Mouse (Mus musculus) layer of hippocampus, postnatal 10 days (tissue): ENCODE measurements around the gene Pla2r1. TPM values are rescaled to one million over a fixed set of nuclear protein-coding genes. Genes with fewer than 3 reads are reported as not detected.

ENCODE experiments used
- DNase-seq, 2 experiments: peaks; one replicate each; pipeline ENCODE4 v3.0.0; 2021; ENCODE audit warnings: low spot score in 2 of 2
- total RNA-seq, 2 experiments: library from RNA; stranded (reverse); gene quantifications; 2 replicates each; pipeline ENCODE4 v1.2.3; 2021

Gene Pla2r1
- total RNA-seq, 2 experiments from 2014 or later = 0.31 to 0.69 TPM

DNA sequence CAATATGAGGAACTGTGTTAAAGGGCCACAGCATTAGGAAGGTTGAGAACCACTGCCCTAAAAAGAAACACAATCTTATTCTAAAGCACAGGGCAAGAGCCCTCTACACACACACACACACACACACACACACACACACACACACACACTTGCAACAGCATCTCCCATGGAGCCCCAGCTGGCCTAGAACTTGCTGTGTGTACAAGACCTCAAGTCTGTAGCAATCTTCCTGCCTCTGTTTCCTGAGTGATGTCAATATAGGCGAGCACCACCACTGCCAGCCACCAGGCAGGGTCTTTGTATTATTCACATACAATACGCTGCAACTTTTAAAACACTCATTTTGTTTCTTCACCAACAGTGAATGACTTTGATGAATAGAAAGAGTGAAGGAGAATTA is 145.7 kb downstream of the Pla2r1 start:
- DNase-seq = no peak

DNA sequence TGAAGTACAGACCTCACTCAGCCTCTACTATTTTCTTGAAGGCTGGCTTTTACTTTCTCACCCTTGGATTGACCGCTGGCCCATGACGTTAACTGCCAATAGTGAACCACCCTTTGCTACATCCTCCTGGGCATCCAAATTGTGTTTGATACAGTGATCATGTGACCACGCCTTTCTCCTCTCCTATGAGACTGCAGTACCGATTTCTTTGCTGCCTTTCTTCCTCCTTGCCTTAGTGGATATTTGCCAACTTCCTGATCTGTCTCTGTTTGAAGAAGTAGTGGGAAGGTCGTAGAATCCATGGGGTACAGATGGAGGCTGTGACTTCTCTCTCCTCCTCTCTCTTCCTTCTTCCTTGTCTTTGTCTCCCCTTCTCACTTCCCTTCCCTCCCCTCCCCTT is 147.7 kb downstream of the Pla2r1 start:
- DNase-seq = no peak

DNA sequence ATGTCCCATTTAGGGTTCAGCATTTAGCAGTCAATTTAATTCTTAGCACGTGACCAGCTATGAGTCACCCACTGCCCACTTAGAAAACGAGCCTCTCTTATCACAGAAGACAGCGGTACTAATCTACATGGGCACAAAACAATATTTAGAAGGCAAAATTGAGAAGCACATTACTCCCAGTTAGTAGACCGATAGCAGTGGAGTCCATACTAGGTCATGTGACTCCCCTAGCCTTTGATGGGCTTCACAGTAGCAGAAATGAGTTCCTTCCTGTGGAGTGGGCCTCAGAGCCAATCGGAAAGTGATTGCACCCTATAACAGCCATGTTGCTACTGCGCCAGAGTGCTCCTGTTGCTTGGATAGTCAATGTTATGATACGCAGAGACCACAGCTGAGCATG is 148.3 kb downstream of the Pla2r1 start:
- DNase-seq = no peak

GRCm38 (mm10) chr2:60401694-60402093 is 151.4 kb downstream of the Pla2r1 start:
- no peak for DNase-seq

- no peak for DNase-seq
Measured at GRCm38 (mm10) chr2:60393786-60394185, 159.3 kb downstream of the Pla2r1 start.

- DNase-seq = no peak
Measured at GRCm38 (mm10) chr2:60392286-60392685, 160.8 kb downstream of the Pla2r1 start.

- no peak for DNase-seq
Measured at GRCm38 (mm10) chr2:60387363-60387762, 165.7 kb downstream of the Pla2r1 start.

DNA sequence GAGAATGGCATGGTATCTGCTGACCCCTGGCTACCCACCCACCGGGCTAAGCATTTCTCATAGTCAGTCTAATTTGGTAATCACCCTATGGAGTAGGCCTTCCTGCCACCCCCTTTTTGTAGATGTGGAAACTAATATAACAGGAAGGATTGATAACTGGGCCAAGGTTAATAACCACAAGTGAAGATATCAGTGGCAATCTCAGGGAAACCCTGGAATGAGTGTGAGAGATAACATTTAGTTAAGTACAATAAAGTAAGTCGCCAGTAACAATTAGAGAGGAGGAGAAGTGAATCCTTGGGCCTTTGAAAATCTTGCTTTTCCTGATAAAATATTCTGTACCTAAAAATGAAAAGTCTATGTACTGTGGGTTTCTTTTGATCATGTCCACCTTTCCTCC is 166.3 kb downstream of the Pla2r1 start:
- no peak for DNase-seq

- DNase-seq = no peak
Measured at GRCm38 (mm10) chr2:60384763-60385085, 168.4 kb downstream of the Pla2r1 start.

DNA sequence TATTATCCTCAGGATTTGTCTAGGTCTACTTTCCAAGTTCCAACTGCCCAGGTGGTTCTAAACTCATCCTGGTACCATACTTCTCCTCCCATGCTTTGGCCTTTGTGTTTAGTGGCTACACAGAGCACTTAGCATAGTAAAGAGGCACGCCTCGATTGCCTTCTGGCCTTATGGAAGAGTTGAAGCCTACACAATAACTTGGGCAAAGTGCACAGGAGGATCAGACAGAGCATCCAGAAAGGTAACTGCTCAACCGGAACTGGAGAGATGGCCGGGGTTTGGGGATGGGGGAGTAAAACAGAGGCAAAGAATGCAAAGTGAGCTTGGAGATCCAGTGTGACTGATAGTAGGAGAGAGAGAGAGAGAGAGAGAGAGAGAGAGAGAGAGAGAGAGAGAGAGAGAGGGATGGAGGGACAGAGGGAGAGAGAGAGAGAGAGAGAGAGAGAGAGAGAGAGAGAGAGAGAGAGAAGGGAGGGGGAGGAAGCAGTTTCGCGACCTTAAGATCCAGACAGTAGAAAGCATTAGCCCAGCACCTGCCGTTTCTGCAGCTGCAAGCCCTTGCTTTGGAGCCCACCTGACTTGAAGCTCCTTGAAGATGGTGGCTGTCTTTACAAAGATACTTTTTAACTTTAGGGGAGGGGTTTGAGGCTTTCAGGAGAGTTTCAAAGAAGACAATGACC is 168.9 kb downstream of the Pla2r1 start:
- no peak for DNase-seq

GRCm38 (mm10) chr2:60382858-60383669 is 170.0 kb downstream of the Pla2r1 start, which contains the start of gene Ly75:
Ly75 (minus strand) TSS chr2:60383303.
- peak; percentile 44 to 65 for DNase-seq

DNA sequence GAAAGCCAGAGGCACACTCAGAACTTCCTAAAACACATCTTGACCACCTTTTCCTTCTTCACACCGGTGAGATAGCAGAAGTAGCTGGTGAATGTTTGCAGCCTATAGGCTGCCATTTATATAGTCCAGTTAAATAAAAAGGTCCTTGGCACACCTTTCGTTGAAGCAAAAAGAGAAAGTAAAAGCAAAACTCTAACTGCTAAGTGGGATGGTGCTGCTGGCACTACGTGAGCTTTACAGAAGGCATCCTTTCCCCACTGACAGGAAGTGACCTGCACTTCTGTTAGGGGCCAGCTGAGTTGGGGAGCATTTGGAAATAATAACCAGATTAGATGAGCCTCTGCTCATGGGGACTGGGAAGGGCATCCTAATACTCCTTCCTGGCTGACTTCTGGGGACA is 170.8 kb downstream of the Pla2r1 start:
- DNase-seq = no peak

GRCm38 (mm10) chr2:60377260-60377659 is 175.8 kb downstream of the Pla2r1 start:
- no peak for DNase-seq

DNA sequence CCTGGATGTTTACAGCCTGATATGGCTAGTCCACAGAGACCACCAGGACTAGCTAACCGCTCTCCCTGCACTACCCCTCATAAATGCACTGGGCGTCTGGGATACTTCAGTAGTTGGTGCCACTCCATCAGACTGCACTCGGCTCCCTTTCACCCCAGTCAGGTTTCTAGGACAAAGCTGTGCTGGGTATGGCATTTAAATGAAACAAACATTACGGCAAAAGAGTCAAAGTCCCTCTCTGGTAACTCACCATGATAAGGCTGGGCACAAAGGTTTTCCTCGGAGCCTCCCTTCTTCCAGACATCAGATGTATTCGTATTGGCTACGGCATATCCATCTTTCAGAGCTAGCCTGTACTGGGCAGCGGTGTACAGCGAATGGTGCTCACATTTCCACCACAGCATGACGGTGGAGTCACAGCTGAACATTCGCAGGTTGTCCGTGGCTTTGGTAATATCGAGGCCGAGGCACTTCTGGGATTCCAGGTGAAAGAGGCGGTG is 177.4 kb downstream of the Pla2r1 start:
- no peak for DNase-seq

GRCm38 (mm10) chr2:60375126-60375525 is 178.0 kb downstream of the Pla2r1 start:
- no peak for DNase-seq

- DNase-seq = no peak
Measured at GRCm38 (mm10) chr2:60370188-60370587, 182.9 kb downstream of the Pla2r1 start.

DNA sequence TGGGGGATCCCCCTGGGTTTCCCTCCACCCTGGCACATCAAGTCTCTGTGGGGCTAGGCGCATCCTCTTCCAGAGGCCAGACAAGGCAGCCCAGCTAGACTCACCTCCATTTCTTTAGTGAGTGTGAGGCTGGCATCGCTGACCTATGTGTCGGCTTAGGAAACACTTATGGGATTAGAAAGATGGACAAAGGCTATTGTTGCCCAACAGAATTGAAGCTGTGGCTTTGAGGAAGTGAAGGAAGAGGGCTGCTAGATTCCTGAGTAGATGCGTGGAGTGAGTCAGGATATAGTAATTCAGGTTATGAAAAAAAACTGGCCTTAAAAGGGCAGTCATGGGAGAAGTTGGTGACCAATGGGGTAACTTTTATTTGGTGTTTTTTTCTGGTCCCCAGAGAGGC is 183.7 kb downstream of the Pla2r1 start:
- no peak for DNase-seq

DNA sequence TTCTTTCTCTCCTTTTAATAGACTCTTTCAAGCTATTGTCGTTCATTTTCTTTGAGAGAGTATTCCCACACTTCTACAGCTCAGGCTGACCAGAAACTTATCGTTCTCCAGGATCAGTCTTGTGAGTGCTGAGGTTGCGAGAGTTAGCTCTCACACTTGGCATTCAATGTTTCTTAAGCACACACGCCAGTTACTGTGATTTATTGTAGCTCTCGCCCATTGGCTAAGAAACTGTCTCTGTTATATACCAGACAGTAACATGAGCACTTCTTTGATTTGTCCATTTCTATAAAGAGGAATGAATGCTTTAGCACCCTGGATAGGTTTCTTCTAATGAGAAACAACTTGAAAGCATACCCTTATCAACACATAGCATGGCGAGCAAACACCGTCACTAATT is 185.2 kb downstream of the Pla2r1 start:
- DNase-seq = no peak
